Mouse (Mus musculus): ENCODE data around the gene Vmn2r121.

Gene Vmn2r121

GRCm38 (mm10) chrX:124135852-124136251, at the start of gene Vmn2r121:
Vmn2r121 (minus strand) TSS chrX:124135952.
- no peak for DNase-seq (ENCODE audit: low spot score in 2 of 2)

Data from right cerebral cortex, postnatal 10 days (tissue).